Mouse (Mus musculus) hindbrain, embryonic 15.5 days (tissue): ENCODE measurements around the gene Magoh. TPM values are rescaled to one million over a fixed set of nuclear protein-coding genes. Genes with fewer than 3 reads are reported as not detected.

Experiments used
- ATAC-seq: fragments of 200-750 bp; cut with Nextera tagmentation; 2 replicates; pipeline ENCODE4 v1.8.0; 2017; ENCODE audit warnings: low read depth, moderate number of reproducible peaks, moderate TSS enrichment; ENCODE audit not compliant: low FRiP score
- H3K27ac ChIP-seq: fragments of 300-500 bp; sonication (generic); replicated peaks from 2 replicates; pipeline ENCODE4 v1.5.1; 2015; ENCODE audit warnings: mild to moderate bottlenecking, inconsistent platforms
- H3K27me3 ChIP-seq: fragments of 300-500 bp; sonication (generic); 2 replicates; pipeline ENCODE4 v1.6.1; 2015; ENCODE audit warnings: control low read depth, inconsistent platforms
- H3K36me3 ChIP-seq: fragments of 300-500 bp; sonication (generic); 2 replicates; pipeline ENCODE4 v1.6.1; 2015; ENCODE audit warnings: control low read depth, inconsistent platforms
- H3K4me1 ChIP-seq: fragments of 300-500 bp; sonication (generic); replicated peaks from 2 replicates; pipeline ENCODE4 v1.6.1; 2015; ENCODE audit warnings: control low read depth, inconsistent platforms
- H3K4me2 ChIP-seq: fragments of 300-500 bp; sonication (generic); 2 replicates; pipeline ENCODE4 v1.6.1; 2015; ENCODE audit warnings: moderate library complexity, mild to moderate bottlenecking, inconsistent platforms
- H3K4me3 ChIP-seq: fragments of 300-500 bp; sonication (generic); 2 replicates; pipeline ENCODE4 v1.5.1; 2015; ENCODE audit warnings: mild to moderate bottlenecking, inconsistent platforms
- H3K9ac ChIP-seq: fragments of 300-500 bp; sonication (generic); 2 replicates; pipeline ENCODE4 v1.6.1; 2015; ENCODE audit warnings: inconsistent platforms
- H3K9me3 ChIP-seq: fragments of 300-500 bp; sonication (generic); 2 replicates; pipeline ENCODE4 v1.6.1; 2016; ENCODE audit warnings: control low read depth, inconsistent platforms
- WGBS: fragments of 180-500 bp; shearing (Covaris S2); methylation state at CpG from one replicate; pipeline ENCODE4 v1.1.7; 2015; 5-methylcytosine and 5-hydroxymethylcytosine counted together
- polyA plus RNA-seq: library from polyadenylated mRNA; unstranded; fragments of >200 nt; fragmentation: Nextera tagmentation; extraction: Ambion mirVana; gene quantifications from 2 replicates; pipeline ENCODE4 v1.2.1, GENCODE M21; 2015

The Magoh gene
- polyA plus RNA-seq, 1 experiment from 2014 or later = 98.8 TPM

GRCm38 (mm10) chr4:107848546-107848945 lies 31.0 kb upstream of the Magoh start:
- H3K27me3 ChIP-seq = peaks cover 10% of the 10 kb centered on the region
- H3K9me3 ChIP-seq = no peaks in the 10 kb centered on the region
- WGBS = 87% methylated on average over 5 of the region's 5 CpGs
- H3K9ac ChIP-seq = no peak overlapping the region
- peaks cover 22% of the 10 kb centered on the region for H3K4me1 ChIP-seq
- no peak overlapping the region for H3K4me2 ChIP-seq
- ATAC-seq = no peak
- H3K36me3 ChIP-seq = peaks cover 36% of the 10 kb centered on the region
- H3K4me3 ChIP-seq = no peak overlapping the region
- H3K27ac ChIP-seq = no peak overlapping the region

- peaks cover 42% of the 10 kb centered on the region for H3K36me3 ChIP-seq
- 85% methylated on average over 9 of the region's 9 CpGs for WGBS
Measured at GRCm38 (mm10) chr4:107849621-107850020, 29.9 kb upstream of the Magoh start.

GRCm38 (mm10) chr4:107850091-107850490 lies 29.5 kb upstream of the Magoh start:
- H3K4me3 ChIP-seq = no peak overlapping the region
- H3K4me2 ChIP-seq = no peak overlapping the region
- peaks cover 47% of the 10 kb centered on the region for H3K36me3 ChIP-seq
- no peak overlapping the region for H3K27ac ChIP-seq
- peaks cover 10% of the 10 kb centered on the region for H3K27me3 ChIP-seq
- no peak for ATAC-seq
- no peak overlapping the region for H3K9ac ChIP-seq
- H3K4me1 ChIP-seq = peaks cover 9% of the 10 kb centered on the region; the same call in 1 of the 2 replicates
- WGBS = 91% methylated on average over 8 of the region's 8 CpGs
- no peaks in the 10 kb centered on the region for H3K9me3 ChIP-seq

More at GRCm38 (mm10) chr4:107849621-107850020, 29.9 kb upstream of the Magoh start:
- Histone ChIP-seq H3K27me3 (peaks cover 10% of the 10 kb centered on the region), H3K27ac (no peak overlapping the region), H3K4me3 (no peak overlapping the region), H3K9ac (no peak overlapping the region), H3K9me3 (no peaks in the 10 kb centered on the region), H3K4me2 (no peak overlapping the region), H3K4me1 (peaks cover 13% of the 10 kb centered on the region)
- no peak for ATAC-seq

- no peak overlapping the region for H3K4me3 ChIP-seq
- no peaks in the 10 kb centered on the region for H3K4me1 ChIP-seq
- no peaks in the 10 kb centered on the region for H3K9me3 ChIP-seq
- H3K9ac ChIP-seq = no peak overlapping the region
- no peak overlapping the region for H3K4me2 ChIP-seq
- peaks cover 70% of the 10 kb centered on the region for H3K36me3 ChIP-seq
- 92% methylated on average over 8 of the region's 8 CpGs for WGBS
- no peak overlapping the region for H3K27ac ChIP-seq
- H3K27me3 ChIP-seq = no peaks in the 10 kb centered on the region
- ATAC-seq = no peak
Measured at GRCm38 (mm10) chr4:107853333-107853732, 26.2 kb upstream of the Magoh start.

GRCm38 (mm10) chr4:107853836-107854235 lies 25.7 kb upstream of the Magoh start:
- ATAC-seq = no peak
- Histone ChIP-seq H3K4me3 (no peak overlapping the region), H3K9ac (no peak overlapping the region), H3K36me3 (peaks cover 71% of the 10 kb centered on the region), H3K4me2 (no peak overlapping the region), H3K4me1 (no peaks in the 10 kb centered on the region), H3K27me3 (no peaks in the 10 kb centered on the region), H3K9me3 (no peaks in the 10 kb centered on the region), H3K27ac (no peak overlapping the region)
- WGBS = 87% methylated on average over 7 of the region's 7 CpGs

GRCm38 (mm10) chr4:107856958-107857686 lies 22.4 kb upstream of the Magoh start:
- Histone ChIP-seq H3K27me3 (no peaks in the 10 kb centered on the region), H3K4me2 (no peak overlapping the region), H3K9ac (no peak overlapping the region), H3K4me3 (no peak overlapping the region), H3K36me3 (peaks cover 92% of the 10 kb centered on the region), H3K27ac (peak overlapping the region; percentile 61; the same call in 1 of the 2 replicates), H3K9me3 (no peaks in the 10 kb centered on the region), H3K4me1 (no peaks in the 10 kb centered on the region)
- 65% methylated on average over 11 of the region's 11 CpGs for WGBS
- ATAC-seq = peak; percentile 50; the same call in 1 of the 2 replicates

- peaks cover 91% of the 10 kb centered on the region for H3K36me3 ChIP-seq
- H3K9ac ChIP-seq = no peak overlapping the region
- no peaks in the 10 kb centered on the region for H3K4me1 ChIP-seq
- 87% methylated on average over 7 of the region's 7 CpGs for WGBS
- no peaks in the 10 kb centered on the region for H3K27me3 ChIP-seq
- no peak overlapping the region for H3K4me3 ChIP-seq
- no peak overlapping the region for H3K4me2 ChIP-seq
- no peak for ATAC-seq
- H3K9me3 ChIP-seq = no peaks in the 10 kb centered on the region
- no peak overlapping the region for H3K27ac ChIP-seq
Measured at GRCm38 (mm10) chr4:107858995-107859394, 20.6 kb upstream of the Magoh start.

- WGBS = 87% methylated on average over 4 of the region's 4 CpGs
- Histone ChIP-seq H3K9ac (no peak overlapping the region), H3K36me3 (peaks cover 72% of the 10 kb centered on the region), H3K4me1 (no peaks in the 10 kb centered on the region), H3K4me3 (no peak overlapping the region), H3K27me3 (no peaks in the 10 kb centered on the region), H3K27ac (no peak overlapping the region), H3K4me2 (no peak overlapping the region), H3K9me3 (no peaks in the 10 kb centered on the region)
- ATAC-seq = no peak
Measured at GRCm38 (mm10) chr4:107864866-107865265, 14.7 kb upstream of the Magoh start.

GRCm38 (mm10) chr4:107881631-107882030 lies 2.1 kb downstream of the Magoh start:
- H3K4me1 ChIP-seq = peaks cover 17% of the 10 kb centered on the region
- H3K36me3 ChIP-seq = peaks cover 49% of the 10 kb centered on the region
- H3K27ac ChIP-seq = no peak overlapping the region
- H3K27me3 ChIP-seq = no peaks in the 10 kb centered on the region
- no peak overlapping the region for H3K4me2 ChIP-seq
- ATAC-seq = no peak
- no peak overlapping the region for H3K9ac ChIP-seq
- H3K9me3 ChIP-seq = no peaks in the 10 kb centered on the region
- 96% methylated on average over 1 of the region's 1 CpGs for WGBS
- H3K4me3 ChIP-seq = no peak overlapping the region

- no peak for ATAC-seq
- Histone ChIP-seq H3K4me1 (peaks cover 18% of the 10 kb centered on the region), H3K4me2 (no peak overlapping the region), H3K9ac (no peak overlapping the region), H3K9me3 (no peaks in the 10 kb centered on the region), H3K36me3 (peaks cover 58% of the 10 kb centered on the region), H3K27ac (no peak overlapping the region), H3K4me3 (no peak overlapping the region), H3K27me3 (no peaks in the 10 kb centered on the region)
- WGBS = 77% methylated on average over 7 of the region's 7 CpGs
Measured at GRCm38 (mm10) chr4:107886371-107886770, 6.8 kb downstream of the Magoh start.

GRCm38 (mm10) chr4:107889385-107889730 lies 9.8 kb downstream of the Magoh start:
- Histone ChIP-seq H3K4me3 (peak overlapping the region; percentile 71), H3K36me3 (peaks cover 35% of the 10 kb centered on the region), H3K27me3 (no peaks in the 10 kb centered on the region), H3K4me1 (peaks cover 15% of the 10 kb centered on the region), H3K9me3 (no peaks in the 10 kb centered on the region), H3K9ac (peak overlapping the region; percentile 71), H3K4me2 (peak overlapping the region; percentile 89), H3K27ac (peak overlapping the region; percentile 97)
- WGBS = 2% methylated on average over 12 of the region's 12 CpGs
- peak; percentile 33 for ATAC-seq

GRCm38 (mm10) chr4:107889731-107890432 lies 10.3 kb downstream of the Magoh start, which contains the start of gene 0610037L13Rik:
TSS of gene 0610037L13Rik (plus strand) at chr4:107889813.
- Histone ChIP-seq H3K4me1 (peaks cover 15% of the 10 kb centered on the region), H3K9ac (peak within 1 kb of the TSS; percentile 71), H3K9me3 (no peaks in the 10 kb centered on the region), H3K4me3 (peak within 1 kb of the TSS; percentile 71), H3K36me3 (peaks cover 33% of the 10 kb centered on the region), H3K4me2 (peak within 1 kb of the TSS; percentile 89), H3K27me3 (no peaks in the 10 kb centered on the region), H3K27ac (peak within 1 kb of the TSS; percentile 97)
- peak; percentile 96 for ATAC-seq
- WGBS = 1% methylated on average over 48 of the region's 48 CpGs
